Mouse (Mus musculus) fibroblast of lung, adult 2 months (primary cell): ENCODE results near the gene Pmf1.
"Not testable (repeated sequence)": the region's sequence is repeated elsewhere in the genome, so short reads cannot be mapped to it uniquely, and the experiment has no call there.

Experiments used
- DNase-seq: peaks from one replicate; pipeline ENCODE4 v3.0.0-alpha.2; 2011; ENCODE audit warnings: low read depth

Pmf1 gene

DNA sequence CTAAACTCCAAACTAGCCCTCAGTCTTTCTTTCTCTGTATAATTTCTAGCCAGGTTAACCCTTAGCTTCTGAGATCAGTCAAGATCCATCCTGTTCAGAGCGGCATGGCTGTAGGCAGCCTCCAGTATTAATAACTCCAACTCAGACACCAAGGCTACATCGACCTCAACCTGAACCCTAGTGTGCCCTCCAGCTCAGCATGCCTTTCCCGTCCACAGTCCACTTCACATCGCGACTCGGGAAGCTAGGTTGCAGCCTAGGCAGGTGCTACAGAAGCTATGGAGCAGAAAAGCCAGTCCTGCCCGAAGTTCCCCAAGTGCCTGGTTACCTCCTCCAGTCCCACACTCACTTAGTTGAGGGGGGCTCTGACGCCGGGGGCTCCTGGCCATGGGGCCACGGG is 27.3 kb upstream of the Pmf1 start:
- no peak for DNase-seq

DNA sequence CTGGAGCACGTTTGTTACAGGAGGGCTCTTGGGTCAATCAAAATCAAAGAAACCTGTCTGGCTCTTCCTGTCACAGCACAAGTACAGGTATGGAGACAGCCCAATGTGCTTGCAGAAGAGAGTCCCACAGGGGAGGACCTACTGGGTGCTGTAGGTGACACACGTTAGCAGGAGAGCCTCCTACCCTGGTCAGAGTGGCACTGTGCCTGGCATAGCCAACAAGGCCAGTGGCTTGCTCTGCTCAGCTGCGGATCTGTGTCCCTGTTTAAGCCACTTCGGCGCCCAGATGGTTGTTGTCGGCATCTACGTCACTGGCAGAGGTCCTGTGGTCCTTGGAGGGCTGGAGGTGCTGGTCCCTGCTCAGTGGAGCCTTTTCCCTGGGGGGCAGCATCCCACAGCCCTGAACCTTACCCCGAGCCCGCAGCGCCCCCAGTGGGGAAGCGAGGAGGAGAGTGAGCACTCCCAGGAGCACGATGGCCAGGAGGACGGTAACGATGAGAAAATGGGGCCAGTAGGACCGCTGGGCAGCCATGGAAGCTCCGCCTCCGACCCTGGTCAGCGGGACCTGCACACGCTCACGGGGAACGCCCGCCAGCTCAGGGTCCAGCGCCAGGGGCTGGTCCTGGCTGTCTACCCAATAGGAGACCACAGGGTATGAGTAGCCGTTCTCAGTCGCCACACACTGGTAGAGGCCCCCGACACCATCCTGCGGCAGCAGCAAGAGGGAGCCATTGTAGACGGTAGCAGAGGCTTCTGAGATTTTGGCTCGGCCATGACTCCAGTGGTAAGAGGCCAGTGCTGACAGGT is 26.5 kb upstream of the Pmf1 start:
- DNase-seq, result peak; percentile 37

DNA sequence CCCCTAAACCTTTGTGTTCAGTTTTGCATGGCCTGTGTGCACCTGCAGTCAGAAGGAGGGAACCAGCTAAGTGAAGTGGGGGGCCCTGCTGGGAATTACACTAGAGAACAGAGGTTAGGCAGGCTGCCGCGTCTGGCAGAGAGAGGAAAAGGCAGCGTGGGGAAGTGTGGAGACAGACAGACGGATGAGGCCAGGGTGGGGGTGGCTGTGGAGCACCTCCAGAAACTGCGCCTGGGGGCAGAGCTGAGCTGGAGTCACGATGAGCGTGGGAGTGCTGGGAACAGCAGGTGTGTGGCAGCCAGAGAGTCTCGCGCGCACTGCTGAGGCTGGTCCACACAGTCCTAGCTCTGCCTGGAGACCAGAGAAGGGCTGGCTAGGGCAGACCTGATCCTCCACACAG is 25.4 kb upstream of the Pmf1 start:
- DNase-seq, result no peak

DNA sequence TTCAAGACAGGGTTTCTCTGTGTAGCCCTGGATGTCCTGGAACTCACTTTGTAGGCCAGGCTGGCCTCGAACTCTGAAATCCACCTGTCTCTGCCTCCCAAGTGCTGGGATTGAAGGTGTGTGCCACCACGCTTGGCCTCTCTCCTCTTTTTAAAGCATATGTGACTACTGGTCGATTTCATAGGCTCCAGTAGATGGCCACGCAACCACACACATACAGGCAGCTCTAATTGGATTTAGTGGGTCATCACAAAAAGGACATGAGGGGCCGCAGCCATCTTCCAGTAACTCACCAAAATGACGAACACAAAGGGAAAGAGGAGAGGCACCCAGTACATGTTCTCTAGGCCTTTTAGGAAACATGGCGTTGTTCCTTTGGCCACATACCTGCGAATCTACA is 18.5 kb upstream of the Pmf1 start:
- DNase-seq, result not testable (repeated sequence)

DNA sequence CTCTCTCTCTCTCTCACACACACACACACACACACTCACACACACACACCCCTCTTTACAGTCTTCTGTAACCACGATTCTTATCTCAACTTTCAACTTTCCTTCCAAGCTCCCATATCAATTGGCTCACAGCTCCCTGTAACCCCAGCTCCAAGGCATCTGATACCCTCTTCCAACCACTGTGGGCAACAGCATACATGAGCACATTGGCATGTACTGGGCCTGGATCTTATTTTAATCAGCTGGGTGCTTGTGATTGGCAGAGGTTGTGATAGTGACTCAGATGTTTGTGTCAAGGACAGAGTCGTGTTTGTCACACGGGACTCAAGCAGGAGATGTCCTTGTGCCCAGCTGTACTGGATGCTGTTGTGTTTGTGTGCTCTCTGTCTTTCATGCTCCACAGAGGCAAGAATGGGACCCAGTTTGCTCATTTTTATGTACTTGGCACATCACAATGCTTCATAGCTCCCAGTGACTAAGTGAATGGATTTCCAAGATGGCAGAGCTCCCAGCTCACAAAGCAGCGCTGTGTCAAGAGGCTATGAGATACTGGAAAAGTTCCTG is 17.3 kb upstream of the Pmf1 start:
- no peak for DNase-seq

DNA sequence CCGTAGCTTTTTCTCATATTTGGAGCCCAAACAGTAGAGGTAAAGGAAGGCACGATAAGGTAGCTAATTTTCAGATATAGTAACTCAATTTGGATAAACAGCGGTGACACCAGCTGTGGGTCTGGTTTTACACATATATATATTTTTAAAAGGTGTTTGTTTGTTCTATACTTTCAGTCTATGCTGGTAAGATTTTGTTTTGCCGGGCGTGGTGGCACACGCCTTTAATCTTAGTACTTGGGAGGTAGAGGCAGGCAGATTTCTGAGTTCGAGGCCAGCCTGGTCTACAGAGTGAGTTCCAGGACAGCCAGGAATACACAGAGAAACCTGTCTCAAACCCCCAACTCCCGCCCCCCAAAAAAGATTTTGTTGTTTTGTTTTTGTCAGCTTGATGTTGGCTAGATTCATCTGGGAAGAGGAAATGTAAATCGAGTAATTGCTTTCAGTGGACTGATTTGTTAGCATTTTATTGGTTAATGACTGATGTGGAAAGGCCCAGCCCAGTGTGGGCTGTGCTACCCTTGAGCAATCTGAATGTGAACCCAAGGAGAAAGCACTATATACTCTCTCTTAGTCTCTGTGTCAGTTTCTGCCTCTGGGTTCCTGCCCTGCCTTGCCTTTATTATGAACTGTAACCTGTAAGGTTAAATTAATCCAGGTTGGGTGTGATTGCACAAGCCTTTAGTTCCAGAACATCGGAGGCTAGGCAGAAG is 15.7 kb upstream of the Pmf1 start:
- no peak for DNase-seq

DNA sequence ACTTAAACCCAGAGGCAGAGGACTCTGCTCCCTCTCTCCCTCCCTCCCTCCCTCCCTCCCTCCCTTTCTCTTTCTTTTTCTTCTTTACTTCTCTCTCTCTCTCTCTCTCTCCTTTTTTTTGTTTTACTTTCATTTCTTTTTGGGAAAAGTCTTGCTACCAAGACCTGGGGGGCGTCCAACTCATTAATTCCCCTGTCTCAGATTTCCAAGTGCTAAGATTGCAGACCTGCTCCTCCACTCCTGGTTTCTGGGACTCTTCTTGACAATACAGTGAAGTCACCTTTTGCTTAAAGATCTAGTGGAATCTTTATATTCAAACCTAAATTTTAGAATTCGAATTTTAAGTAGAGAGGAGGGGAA is 15.2 kb upstream of the Pmf1 start:
- no peak for DNase-seq

DNA sequence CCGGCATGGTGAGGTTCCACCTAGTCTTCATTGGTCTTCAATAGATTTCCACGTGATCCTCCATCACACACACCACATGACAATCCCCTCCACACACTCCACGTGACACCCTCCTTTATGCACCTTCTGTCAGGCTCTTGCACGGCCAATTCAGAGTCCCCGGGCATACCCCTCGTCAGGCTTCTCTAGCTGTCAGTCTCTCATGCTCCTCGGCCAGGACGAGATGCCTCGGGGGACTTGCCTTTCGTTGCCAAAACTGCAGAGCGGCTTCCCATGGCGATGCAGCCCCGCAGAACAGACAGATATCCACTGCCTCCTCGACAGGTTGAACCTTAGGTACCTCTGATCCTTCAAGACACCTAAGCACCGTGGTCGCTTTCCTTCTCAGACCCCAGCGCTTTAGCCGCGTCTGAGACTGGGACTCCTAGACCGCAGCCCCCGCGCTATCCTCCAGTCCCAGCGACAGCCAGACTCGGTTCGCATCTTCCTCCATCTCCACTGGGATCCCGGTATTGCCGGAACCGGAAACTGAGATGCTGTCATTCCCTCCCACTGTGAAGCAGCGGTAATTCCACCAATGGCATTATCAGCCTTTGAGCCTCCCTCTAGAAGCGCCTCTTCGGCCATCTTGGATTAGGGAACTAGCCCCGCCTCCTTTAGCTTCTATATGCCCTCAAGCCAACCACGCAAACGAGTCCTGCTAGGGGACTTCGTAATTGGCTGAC is 14.6 kb upstream of the Pmf1 start, which contains the start of gene Slc25a44:
TSS of gene Slc25a44 (minus strand) at position 535 of the 725 bp plus-strand sequence.
- DNase-seq, result peak; percentile 99

DNA sequence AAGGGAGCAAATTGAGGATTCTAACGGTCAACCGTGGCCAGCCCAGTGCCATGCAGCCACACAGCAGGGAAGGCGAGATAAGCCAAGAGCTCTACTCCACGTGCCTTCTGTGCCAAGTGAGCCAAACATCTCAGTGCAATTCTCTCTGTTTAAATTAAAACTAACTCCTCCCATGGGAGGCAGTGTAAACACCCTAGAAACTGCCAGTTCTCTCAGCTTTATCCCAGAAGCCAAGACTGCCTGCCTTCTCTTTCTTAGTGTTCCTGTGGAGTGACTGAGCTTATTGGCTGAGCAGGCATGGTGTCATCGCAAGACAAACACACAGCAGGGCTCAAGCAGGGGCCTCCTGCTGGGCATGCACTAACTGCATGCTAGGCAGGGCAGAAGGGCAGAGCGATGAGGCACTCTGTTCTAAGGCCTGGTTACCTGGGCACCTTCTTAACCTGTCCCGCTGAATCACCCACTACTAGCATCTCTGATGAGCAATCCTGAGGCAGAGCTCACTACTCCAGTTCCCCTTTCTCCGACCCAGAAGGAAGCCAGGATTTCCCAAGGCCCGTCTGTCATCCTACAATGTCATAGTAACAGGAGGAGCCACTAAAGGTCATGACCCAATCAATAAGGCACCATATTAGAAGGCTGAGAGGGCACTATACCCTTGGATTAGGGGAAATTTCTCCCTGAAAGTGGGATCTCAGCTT is 12.0 kb upstream of the Pmf1 start:
- DNase-seq, result no peak

DNA sequence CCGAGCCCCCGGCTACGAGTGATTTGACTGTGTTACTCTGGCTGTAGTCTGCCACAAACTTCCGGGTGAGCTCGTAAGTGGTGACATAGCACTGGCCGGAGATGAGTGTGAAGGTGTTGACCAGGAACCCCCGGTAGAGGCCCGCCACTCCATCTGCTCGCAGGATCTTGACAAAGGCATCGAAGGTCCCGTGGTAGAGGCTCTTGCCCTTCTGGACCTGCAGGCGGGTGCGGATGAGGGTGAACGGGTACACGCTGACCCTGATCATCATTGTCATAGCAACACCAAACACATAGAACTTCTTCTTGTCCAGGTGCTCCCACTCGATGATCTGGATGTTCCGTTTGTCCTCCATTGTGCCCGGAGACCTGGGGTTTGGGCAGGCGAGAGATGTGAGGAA is 10.6 kb upstream of the Pmf1 start:
- DNase-seq, result no peak

DNA sequence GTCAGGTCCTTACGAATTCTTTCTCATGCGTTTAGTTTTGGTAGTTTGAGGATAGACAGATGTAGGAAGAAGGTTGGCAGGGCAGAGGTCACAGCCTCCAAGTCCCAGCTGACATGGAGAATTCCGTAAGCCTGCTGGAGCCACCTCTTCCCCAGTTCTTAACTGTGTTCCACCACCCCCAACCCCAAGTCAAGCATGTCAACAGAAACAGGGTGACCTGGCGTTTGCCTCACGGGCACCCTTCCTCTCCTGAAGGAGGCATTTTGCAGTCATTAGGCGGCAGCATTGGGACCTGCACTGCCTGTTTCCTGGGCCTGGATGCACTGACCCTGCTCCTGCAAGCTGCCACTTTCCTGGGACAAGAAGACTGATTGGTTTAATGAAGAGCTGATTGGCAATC is 7.9 kb upstream of the Pmf1 start:
- DNase-seq, result no peak

DNA sequence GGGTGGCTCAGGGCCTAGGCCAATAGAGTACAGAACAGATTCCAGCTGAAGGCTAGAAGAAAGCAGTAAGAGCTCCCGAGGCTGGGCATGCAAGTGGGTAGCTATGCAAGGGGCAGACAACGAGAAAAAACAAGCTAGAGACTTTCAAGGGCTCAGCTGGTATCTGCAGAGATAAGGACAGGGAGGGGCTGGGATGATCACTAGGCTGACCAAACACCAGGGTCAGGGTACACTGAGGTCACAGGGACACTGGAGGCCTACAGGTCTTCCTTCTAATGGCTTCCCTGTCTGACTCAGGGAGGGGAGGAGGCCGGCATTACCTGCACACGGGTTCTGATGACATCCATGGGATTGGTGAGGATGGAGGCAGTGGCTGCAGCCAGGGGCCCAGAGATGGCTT is 5.5 kb upstream of the Pmf1 start:
- no peak for DNase-seq

DNA sequence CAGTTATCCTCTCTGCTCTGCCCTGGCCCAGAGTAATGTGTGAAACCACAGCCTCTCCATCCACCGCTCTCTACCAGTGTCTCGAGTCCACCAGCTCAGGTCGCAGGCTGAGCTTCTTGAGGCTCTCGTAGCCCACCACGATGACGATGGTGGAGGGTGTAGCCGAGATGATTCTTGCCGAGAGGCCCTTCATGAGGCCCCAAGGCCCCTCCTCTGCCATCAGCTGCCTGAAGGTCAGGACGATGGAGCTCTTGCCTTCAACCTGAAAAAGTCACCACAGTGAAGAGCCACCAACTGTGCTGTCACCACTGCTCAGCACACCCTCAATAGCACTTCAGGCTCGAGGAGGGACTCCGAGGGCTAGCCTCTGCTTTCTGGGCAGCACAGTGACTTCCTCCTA is 2.5 kb upstream of the Pmf1 start:
- no peak for DNase-seq

DNA sequence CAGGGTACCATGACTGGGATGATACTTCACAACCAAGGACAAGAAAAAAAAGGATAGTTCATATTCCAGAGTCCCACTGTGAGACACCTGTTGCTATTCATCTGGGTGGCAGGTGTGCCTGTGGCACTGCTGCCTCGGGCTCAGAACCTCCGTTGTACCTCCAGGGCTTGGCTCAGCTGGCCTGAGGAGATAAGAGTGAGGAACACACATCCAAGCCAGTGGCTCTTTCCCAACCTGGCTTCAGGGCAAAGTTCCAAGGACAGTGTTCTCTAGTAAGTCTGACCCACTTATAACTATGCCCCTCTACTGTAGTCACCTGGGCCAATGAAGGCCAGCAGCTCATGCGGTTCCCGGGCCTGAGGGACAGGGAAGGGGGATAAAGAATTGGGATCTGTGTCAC is 1.6 kb upstream of the Pmf1 start:
- DNase-seq, result no peak

DNA sequence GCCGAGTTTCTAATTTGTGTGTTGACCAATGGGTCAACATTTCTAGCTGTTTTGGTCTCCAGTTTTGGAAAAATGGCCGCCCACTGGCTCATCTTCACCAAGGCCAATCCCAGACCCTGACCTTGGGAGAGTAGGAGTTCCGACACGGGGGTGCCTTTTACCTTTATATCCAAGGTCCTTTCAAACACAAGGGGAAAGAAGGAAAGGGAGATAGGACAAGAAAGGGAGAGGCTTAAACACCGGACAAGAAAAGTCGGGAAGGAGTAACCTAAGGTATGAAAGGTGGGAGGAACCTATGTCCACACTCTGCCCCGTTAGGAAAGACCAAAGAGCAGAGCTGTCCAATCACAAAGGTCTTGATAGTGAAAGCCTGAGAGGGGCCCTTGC is 507 bp upstream of the Pmf1 start:
- DNase-seq, result no peak

DNA sequence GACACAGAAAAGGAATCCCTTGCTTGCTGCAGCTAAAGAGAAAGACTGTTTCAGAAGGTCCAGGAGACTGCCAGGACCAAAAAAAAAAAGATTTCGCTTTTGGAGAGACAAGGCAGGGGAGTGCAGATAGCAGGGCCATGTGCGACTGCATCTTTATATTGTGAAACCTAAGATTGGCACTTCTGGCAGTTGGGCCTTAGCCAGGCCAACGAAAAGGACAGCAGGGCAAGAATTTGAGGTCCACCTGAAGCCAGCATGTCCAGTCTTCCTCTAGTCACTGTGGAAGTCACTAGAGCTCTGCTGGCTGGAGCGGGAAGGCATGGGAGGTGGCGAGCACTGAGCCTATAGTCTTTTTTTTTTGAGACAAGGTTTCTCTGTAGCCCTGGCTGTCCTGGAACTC is 1.2 kb downstream of the Pmf1 start:
- DNase-seq, result no peak

DNA sequence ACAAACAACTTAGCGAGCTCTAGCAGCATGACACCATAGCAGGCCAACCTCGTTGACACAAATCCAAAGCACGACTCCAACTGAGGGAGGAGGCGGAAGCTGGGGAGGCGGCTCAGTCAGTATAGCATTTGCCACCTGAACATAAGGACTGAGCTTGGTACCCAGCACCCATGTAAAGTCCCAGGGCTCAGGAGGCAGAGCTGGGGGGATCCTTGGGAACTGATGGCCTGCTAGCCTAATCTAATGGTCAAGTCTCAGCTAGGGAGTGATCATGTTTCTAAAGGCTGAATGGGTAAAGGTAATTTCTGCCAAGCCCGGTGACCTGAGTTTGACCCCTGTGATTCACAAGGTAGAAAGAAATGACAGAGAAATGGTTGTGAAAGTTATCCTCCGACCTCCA is 2.6 kb downstream of the Pmf1 start:
- DNase-seq, result no peak

DNA sequence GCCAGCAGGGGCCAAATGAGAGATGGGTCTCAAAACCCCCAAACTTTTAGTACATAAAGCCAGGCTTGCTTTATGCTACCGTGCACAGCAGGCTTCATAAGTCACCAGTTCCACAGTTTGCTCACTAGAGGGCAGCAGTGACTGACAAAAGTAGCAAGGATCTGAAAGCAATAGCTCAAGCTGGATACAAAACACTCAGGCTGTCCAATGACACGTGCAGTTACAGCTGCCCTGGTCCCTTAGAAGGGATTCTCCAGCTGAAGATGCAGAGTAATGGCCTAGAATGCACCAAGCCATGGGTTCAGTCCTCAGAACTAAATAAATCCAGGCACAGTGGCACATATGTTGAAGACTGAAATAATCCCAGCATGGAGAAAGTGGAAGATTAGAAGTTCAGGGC is 3.0 kb downstream of the Pmf1 start:
- peak; percentile 52 for DNase-seq

DNA sequence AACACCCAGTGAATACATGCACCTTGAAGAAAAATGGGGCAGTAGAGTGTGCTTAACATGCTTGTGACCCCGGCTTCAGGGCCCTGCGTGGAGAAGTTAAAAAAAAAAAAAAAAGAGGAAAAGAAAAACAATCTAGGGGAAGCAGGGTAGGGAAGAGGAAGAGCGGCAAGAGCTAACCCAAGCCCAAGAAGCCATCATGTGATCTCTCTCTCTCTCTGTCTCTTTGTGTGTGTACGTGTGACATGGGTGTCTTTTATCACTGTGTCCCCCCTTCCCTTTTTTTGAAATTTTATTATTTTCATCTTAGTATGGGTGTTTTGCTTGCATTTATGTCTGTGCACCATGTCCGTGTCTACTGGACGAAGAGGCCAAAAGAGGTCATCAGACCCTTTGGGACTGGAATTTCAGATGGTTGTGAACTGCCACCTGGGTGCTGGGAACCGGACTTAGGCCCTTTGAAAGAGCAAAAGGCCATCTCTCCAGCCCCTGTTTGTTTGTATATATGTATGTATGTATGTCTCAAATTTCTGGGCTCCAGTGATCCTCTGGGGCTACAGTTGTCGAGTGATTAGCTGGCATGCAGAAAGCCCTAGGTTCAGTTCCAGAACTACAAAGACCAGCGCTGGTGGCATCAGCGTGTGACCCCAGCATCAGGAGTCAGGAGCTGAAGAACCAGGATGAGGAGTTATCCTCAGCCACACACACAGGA is 6.5 kb downstream of the Pmf1 start:
- no peak for DNase-seq

DNA sequence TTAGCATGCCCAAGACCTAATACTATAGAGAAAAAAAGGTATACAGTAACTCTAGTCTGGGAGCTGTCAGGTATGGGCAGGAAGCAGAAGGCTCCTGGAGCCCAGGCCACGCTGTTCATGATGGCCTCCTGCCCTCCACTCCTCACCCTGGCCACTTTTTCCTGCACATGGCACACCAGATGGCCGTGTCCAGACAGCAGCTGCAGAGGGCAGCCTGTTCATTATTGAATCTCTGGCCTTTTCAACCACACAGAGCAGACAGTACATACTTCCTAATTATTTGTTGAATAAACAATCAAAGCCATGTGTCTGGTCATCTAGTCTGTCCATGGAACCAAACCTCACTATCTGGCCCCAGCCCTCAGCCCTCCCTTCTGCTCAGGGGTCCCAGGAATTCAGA is 11.5 kb downstream of the Pmf1 start:
- DNase-seq, result no peak

DNA sequence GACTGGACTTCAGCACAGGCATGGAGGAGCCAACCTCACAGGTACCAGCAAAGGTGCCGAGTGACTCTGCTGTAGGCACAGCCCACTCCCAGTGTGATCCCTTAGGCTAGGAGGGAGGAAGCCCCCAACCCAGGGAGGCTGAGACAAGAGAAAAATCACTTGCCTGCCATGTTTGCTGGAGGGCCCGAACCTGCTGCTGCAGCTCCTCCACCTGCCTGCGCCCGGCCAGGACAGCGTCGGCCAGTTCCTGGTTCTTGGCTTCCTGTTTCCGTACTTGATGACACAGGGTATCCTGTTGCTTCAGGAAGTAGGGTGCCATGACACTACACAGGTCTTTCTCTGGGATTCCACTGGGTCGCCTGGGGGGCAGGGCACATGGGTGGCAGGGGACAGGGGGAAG is 14.4 kb downstream of the Pmf1 start:
- no peak for DNase-seq

DNA sequence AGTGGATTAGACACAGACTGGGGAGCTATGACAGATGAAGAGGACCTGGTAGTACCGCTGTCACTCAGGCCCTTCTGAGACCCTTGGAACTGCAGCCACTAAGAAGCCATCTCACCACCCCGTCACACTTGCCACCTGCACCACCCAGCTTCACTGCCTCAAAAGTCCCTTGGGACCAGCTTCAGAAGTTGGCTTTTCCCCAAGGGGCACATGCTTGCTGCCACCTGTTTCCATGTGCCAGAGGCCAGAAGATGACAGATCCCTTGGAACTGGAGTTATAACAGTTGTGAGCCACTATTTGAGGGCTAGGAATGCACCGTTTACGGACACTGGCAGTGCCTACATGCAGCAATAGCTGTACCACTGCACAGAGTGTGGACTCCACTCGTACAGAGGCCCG is 14.8 kb downstream of the Pmf1 start:
- DNase-seq, result no peak
